Mouse (Mus musculus) heart, postnatal 25 days (tissue): ENCODE measurements around the gene Apon. TPM values are rescaled to one million over a fixed set of nuclear protein-coding genes. Genes with fewer than 3 reads are reported as not detected.

Source experiments
- DNase-seq: peaks from one replicate; pipeline ENCODE4 v3.0.0; 2022; ENCODE audit warnings: low spot score
- intact Hi-C: fragments of 180-260 bp; cut with DNase I; formaldehyde crosslinking; loops from one replicate; pipeline ENCODE4 v1.15.1; 2025
- total RNA-seq, 2 experiments: library from RNA; stranded (reverse); gene quantifications; 2 replicates each; pipeline ENCODE4 v1.2.3; 2021

Gene Apon
- total RNA-seq, 2 experiments from 2014 or later = 0.18 TPM; not detected in 1

DNA sequence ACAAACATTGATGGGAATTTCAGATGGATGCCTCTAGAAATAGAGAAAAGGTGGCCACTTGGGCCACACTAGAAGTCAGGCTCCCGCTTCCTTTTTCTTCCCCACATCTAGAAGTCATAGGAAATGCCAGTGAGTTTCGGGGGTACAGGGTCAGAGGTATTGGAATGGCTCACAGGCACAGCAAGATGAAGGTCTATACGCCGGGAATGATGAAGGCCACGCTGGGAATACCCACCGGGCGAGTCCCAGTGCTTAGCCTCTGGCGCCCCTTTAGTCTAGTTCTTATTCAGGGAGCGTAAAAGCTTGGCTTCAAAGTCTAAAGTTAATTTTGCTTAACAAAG lies 48.9 kb downstream of the Apon start:
- DNase-seq = no peak
- intact Hi-C loops = no loop called here

DNA sequence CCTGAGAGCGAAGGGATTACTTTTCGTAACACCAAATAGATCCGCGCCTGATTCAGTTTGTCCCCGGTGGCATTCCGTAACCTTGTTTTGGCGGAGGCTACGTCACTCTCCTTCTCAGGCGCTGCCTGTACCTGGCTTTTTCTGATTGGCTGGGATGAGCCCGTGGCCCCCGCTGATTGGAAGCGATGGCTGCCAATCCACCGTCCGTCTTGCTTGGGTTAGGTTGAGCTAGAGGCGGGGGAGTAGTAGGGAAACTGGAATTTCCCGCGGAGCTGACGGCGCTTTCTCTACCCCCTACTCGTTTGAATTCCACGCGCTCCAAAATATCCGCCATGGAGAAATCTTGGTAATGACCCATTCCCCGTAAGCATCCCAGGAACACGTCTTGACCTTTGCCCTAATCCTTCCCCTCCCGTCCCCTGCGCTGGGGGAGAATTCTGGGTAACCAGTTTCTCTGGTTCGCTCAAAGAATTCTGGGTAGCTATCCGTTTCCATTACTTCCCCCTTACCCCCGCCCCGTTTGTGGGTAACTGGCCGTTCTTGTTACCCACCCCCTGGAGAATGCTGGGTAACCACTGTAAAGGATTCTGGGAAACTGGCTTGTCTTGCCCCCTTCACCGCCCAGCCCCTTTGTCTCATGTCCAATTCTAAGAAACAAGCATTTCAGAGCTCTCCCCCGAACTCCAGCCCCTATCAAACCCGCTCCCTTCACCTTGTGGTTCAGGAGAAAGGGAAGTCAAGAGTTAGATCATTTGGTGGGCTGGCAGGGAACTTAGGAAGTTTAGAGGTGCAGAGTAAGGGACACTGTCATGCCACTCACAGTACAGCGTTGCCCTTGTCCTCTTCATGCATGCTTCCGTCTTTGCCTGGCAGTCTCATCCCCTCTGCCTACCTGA lies 49.5 kb downstream of the Apon start, which contains the start of gene Pan2:
Pan2 (plus strand) TSS at position 210 of the 896 bp plus-strand sequence.
- intact Hi-C loops = no loop called here
- peak; percentile 100 for DNase-seq

Other genes with a start within 250 kb of the Apon start
- gene Hsd17b6, start 246.5 kb upstream of the Apon start, total RNA-seq = not detected
- 1 to 10 TPM; 2.1 to 2.2 TPM for gene Prim1, start 238.9 kb upstream of the Apon start, total RNA-seq
- gene Naca, start 218.5 kb upstream of the Apon start, total RNA-seq = 100 to 1,000 TPM; 502 to 533 TPM
- gene Ptges3, start 195.1 kb upstream of the Apon start, total RNA-seq = 10 to 100 TPM; 77.8 to 89.3 TPM
- 1,000 to 10,000 TPM; 9,293 to 9,309 TPM for gene Atp5b, start 170.8 kb upstream of the Apon start, total RNA-seq
- 10 to 100 TPM; 20.0 to 24.4 TPM for gene Baz2a, start 162.5 kb upstream of the Apon start, total RNA-seq
- gene Rbms2, start 73.8 kb upstream of the Apon start, total RNA-seq = 10 to 100 TPM; 82.2 to 88.4 TPM
- 1 to 10 TPM in 1 of 2 experiments, under 1 TPM in 1; 0.94 to 1.1 TPM for gene Gls2, start 59.6 kb upstream of the Apon start, total RNA-seq
- 10 to 100 TPM; 42.8 to 45.5 TPM for gene Spryd4, start 42.3 kb upstream of the Apon start, total RNA-seq
- gene Mip, start 28.3 kb upstream of the Apon start, total RNA-seq = not detected
- gene Timeless, start 22.0 kb upstream of the Apon start, total RNA-seq = 1 to 10 TPM; 7.7 to 8.8 TPM
- gene Apof, start 14.6 kb downstream of the Apon start, total RNA-seq = not detected
- 10 to 100 TPM; 11.7 to 12.3 TPM for gene Stat2, start 16.5 kb downstream of the Apon start, total RNA-seq
- under 1 TPM in 1 of 2 experiments, not detected in 1; 0.18 TPM for gene Il23a, start 44.7 kb downstream of the Apon start, total RNA-seq
- gene Pan2, start 49.2 kb downstream of the Apon start, total RNA-seq = 1 to 10 TPM; 8.2 to 9.4 TPM
- gene Cnpy2, start 68.4 kb downstream of the Apon start, total RNA-seq = 10 to 100 TPM; 58.9 to 62.5 TPM
- gene Cs, start 83.6 kb downstream of the Apon start, total RNA-seq = 1,000 to 10,000 TPM; 1,194 to 1,233 TPM
- gene Coq10a, start 114.9 kb downstream of the Apon start, total RNA-seq = 100 to 1,000 TPM; 272 to 314 TPM
- 10 to 100 TPM; 43.7 to 51.0 TPM for gene Ankrd52, start 123.0 kb downstream of the Apon start, total RNA-seq
- gene Slc39a5, start 147.1 kb downstream of the Apon start, total RNA-seq = not detected
- 10 to 100 TPM; 44.4 to 46.8 TPM for gene Nabp2, start 157.4 kb downstream of the Apon start, total RNA-seq
- gene Rnf41, start 157.6 kb downstream of the Apon start, total RNA-seq = 10 to 100 TPM; 16.0 to 16.5 TPM
- gene Smarcc2, start 205.2 kb downstream of the Apon start, total RNA-seq = 10 to 100 TPM; 75.8 to 78.4 TPM
- 100 to 1,000 TPM; 294 to 314 TPM for gene Myl6, start 240.0 kb downstream of the Apon start, total RNA-seq
- gene Myl6b, start 244.6 kb downstream of the Apon start, total RNA-seq = 1 to 10 TPM; 2.5 to 2.9 TPM